Mouse (Mus musculus): ENCODE measurements at regions not wholly inside any gene's neighbourhood (a gene's known extent, or its start where the extent isn't known, plus 50 kb on each side); places are given as distances from the start of the nearest gene placed in this dataset.

- no peak for DNase-seq
These were observed 88.4 kb upstream of the Sphkap start for GRCm38 (mm10) chr1:83496380-83496779.

GRCm38 (mm10) chr1:83495022-83495421 is 87.0 kb upstream of the Sphkap start:
- DNase-seq, result peak; percentile 73 to 86

- no peak for DNase-seq
These were observed 71.1 kb upstream of the Sphkap start for GRCm38 (mm10) chr1:83479111-83479510.

Data from cerebellum, adult 18-20 months (tissue).